Mouse (Mus musculus) heart, embryonic 12.5 days (tissue): ENCODE measurements around the gene Focad. TPM values are rescaled to one million over a fixed set of nuclear protein-coding genes. Genes with fewer than 3 reads are reported as not detected.
A peak's percentile ranks its signal among the peaks of the same experiment; 100 is the strongest.

ENCODE experiments used
- ATAC-seq: fragments of 200-750 bp; cut with Nextera tagmentation; 2 replicates; pipeline ENCODE4 v1.8.0; 2017; ENCODE audit warnings: moderate TSS enrichment, moderate library complexity; ENCODE audit not compliant: insufficient number of reproducible peaks, low FRiP score
- H3K27ac ChIP-seq: fragments of 300-500 bp; sonication (generic); 2 replicates; pipeline ENCODE4 v1.5.1; 2016; ENCODE audit warnings: mild to moderate bottlenecking, moderate library complexity; ENCODE audit not compliant: poor library complexity, severe bottlenecking
- H3K27me3 ChIP-seq: fragments of 300-500 bp; sonication (generic); replicated peaks from 2 replicates; pipeline ENCODE4 v1.6.1; 2016; ENCODE audit warnings: mild to moderate bottlenecking, moderate library complexity
- H3K36me3 ChIP-seq: fragments of 300-500 bp; sonication (generic); 2 replicates; pipeline ENCODE4 v1.6.1; 2016; ENCODE audit warnings: mild to moderate bottlenecking, moderate library complexity
- H3K4me1 ChIP-seq: fragments of 300-500 bp; sonication (generic); replicated peaks from 2 replicates; pipeline ENCODE4 v1.6.1; 2016; ENCODE audit warnings: mild to moderate bottlenecking
- H3K4me2 ChIP-seq: fragments of 300-500 bp; sonication (generic); 2 replicates; pipeline ENCODE4 v1.6.1; 2016; ENCODE audit warnings: mild to moderate bottlenecking, moderate library complexity
- H3K4me3 ChIP-seq: fragments of 300-500 bp; sonication (generic); 2 replicates; pipeline ENCODE4 v1.5.1; 2016; ENCODE audit warnings: mild to moderate bottlenecking
- H3K9ac ChIP-seq: fragments of 300-500 bp; sonication (generic); 2 replicates; pipeline ENCODE4 v1.6.1; 2016; ENCODE audit warnings: mild to moderate bottlenecking, moderate library complexity
- H3K9me3 ChIP-seq: fragments of 300-500 bp; sonication (generic); replicated peaks from 2 replicates; pipeline ENCODE4 v1.6.1; 2016; ENCODE audit warnings: mild to moderate bottlenecking, moderate library complexity
- WGBS: fragments of 180-500 bp; shearing (Covaris S2); methylation state at CpG from one replicate; pipeline ENCODE4 v1.1.7; 2016; 5-methylcytosine and 5-hydroxymethylcytosine counted together
- polyA plus RNA-seq: library from polyadenylated mRNA; unstranded; fragments of >200 nt; fragmentation: Nextera tagmentation; extraction: Ambion mirVana; gene quantifications from 2 replicates; pipeline ENCODE4 v1.2.1, GENCODE M21; 2016

Focad gene
- polyA plus RNA-seq, 1 experiment from 2014 or later = 11.2 TPM

- Histone ChIP-seq H3K27ac (no peak overlapping the region), H3K4me2 (no peak overlapping the region), H3K27me3 (no peaks in the 10 kb centered on the region), H3K36me3 (no peaks in the 10 kb centered on the region), H3K4me3 (no peak overlapping the region), H3K9ac (no peak overlapping the region), H3K9me3 (no peaks in the 10 kb centered on the region), H3K4me1 (no peaks in the 10 kb centered on the region)
- ATAC-seq = no peak
- 72% methylated on average over 5 of the region's 5 CpGs for WGBS
Observed at GRCm38 (mm10) chr4:88261349-88261748, 166.9 kb downstream of the Focad start.

GRCm38 (mm10) chr4:88264536-88264935, 170.1 kb downstream of the Focad start:
- ATAC-seq = no peak
- no peak overlapping the region for H3K9ac ChIP-seq
- no peak overlapping the region for H3K4me2 ChIP-seq
- no peaks in the 10 kb centered on the region for H3K9me3 ChIP-seq
- 90% methylated on average over 1 of the region's 1 CpGs for WGBS
- H3K27me3 ChIP-seq = no peaks in the 10 kb centered on the region
- H3K4me1 ChIP-seq = 0 out of 2 replicates have a peak, but pooled peaks cover 2% of the 10 kb centered on the region
- no peak overlapping the region for H3K27ac ChIP-seq
- H3K4me3 ChIP-seq = no peak overlapping the region
- no peaks in the 10 kb centered on the region for H3K36me3 ChIP-seq

GRCm38 (mm10) chr4:88270408-88271067, 176.1 kb downstream of the Focad start:
- 50% methylated on average over 7 of the region's 7 CpGs for WGBS
- Histone ChIP-seq H3K27me3 (no peaks in the 10 kb centered on the region), H3K9ac (no peak overlapping the region), H3K27ac (no peak overlapping the region), H3K4me1 (peaks cover 18% of the 10 kb centered on the region), H3K4me2 (no peak overlapping the region), H3K36me3 (no peaks in the 10 kb centered on the region), H3K9me3 (no peaks in the 10 kb centered on the region), H3K4me3 (no peak overlapping the region)
- no peak for ATAC-seq

- H3K27me3 ChIP-seq = no peaks in the 10 kb centered on the region
- no peaks in the 10 kb centered on the region for H3K9me3 ChIP-seq
- 0 out of 2 replicates have a peak overlapping the region, but pooled peaks have one; percentile 30 for H3K9ac ChIP-seq
- WGBS = 55% methylated on average over 6 of the region's 6 CpGs
- peaks cover 12% of the 10 kb centered on the region; the same call in 1 of the 2 replicates for H3K4me1 ChIP-seq
- H3K36me3 ChIP-seq = no peaks in the 10 kb centered on the region
- peak overlapping the region; percentile 33; the same call in 1 of the 2 replicates for H3K4me2 ChIP-seq
- no peak overlapping the region for H3K4me3 ChIP-seq
- ATAC-seq = 0 out of 2 replicates have a peak, but pooled peaks have one; percentile 33
- H3K27ac ChIP-seq = peak overlapping the region; percentile 38; the same call in 1 of the 2 replicates
Observed at GRCm38 (mm10) chr4:88275571-88276041, 181.2 kb downstream of the Focad start.

- Histone ChIP-seq H3K9me3 (no peaks in the 10 kb centered on the region), H3K4me3 (no peak overlapping the region), H3K4me2 (no peak overlapping the region), H3K27ac (0 out of 2 replicates have a peak overlapping the region, but pooled peaks have one; percentile 38), H3K4me1 (peaks cover 11% of the 10 kb centered on the region; the same call in 1 of the 2 replicates), H3K27me3 (no peaks in the 10 kb centered on the region), H3K9ac (0 out of 2 replicates have a peak overlapping the region, but pooled peaks have one; percentile 30), H3K36me3 (no peaks in the 10 kb centered on the region)
- 69% methylated on average over 4 of the region's 4 CpGs for WGBS
- ATAC-seq = no peak
Observed at GRCm38 (mm10) chr4:88276058-88276734, 181.8 kb downstream of the Focad start.

- Histone ChIP-seq H3K4me1 (peaks cover 8% of the 10 kb centered on the region; the same call in 1 of the 2 replicates), H3K4me2 (no peak overlapping the region), H3K36me3 (no peaks in the 10 kb centered on the region), H3K9ac (no peak overlapping the region), H3K4me3 (no peak overlapping the region), H3K27ac (no peak overlapping the region), H3K27me3 (no peaks in the 10 kb centered on the region), H3K9me3 (no peaks in the 10 kb centered on the region)
- ATAC-seq = no peak
- WGBS = 77% methylated on average over 2 of the region's 2 CpGs
Observed at GRCm38 (mm10) chr4:88278524-88278923, 184.1 kb downstream of the Focad start.

GRCm38 (mm10) chr4:88280536-88280935, 186.1 kb downstream of the Focad start:
- 88% methylated on average over 2 of the region's 2 CpGs for WGBS
- Histone ChIP-seq H3K9me3 (no peaks in the 10 kb centered on the region), H3K27me3 (no peaks in the 10 kb centered on the region), H3K4me1 (peaks cover 4% of the 10 kb centered on the region; the same call in 1 of the 2 replicates), H3K36me3 (no peaks in the 10 kb centered on the region), H3K27ac (no peak overlapping the region), H3K9ac (no peak overlapping the region), H3K4me3 (no peak overlapping the region), H3K4me2 (no peak overlapping the region)
- ATAC-seq = no peak

- Histone ChIP-seq H3K36me3 (no peaks in the 10 kb centered on the region), H3K9me3 (no peaks in the 10 kb centered on the region), H3K4me1 (peaks cover 3% of the 10 kb centered on the region; the same call in 1 of the 2 replicates), H3K4me3 (no peak overlapping the region), H3K9ac (no peak overlapping the region), H3K27me3 (no peaks in the 10 kb centered on the region), H3K27ac (no peak overlapping the region), H3K4me2 (no peak overlapping the region)
- no peak for ATAC-seq
- WGBS = 49% methylated on average over 6 of the region's 6 CpGs
Observed at GRCm38 (mm10) chr4:88295537-88295936, 201.1 kb downstream of the Focad start.

- Histone ChIP-seq H3K27me3 (no peaks in the 10 kb centered on the region), H3K36me3 (no peaks in the 10 kb centered on the region), H3K4me2 (no peak overlapping the region), H3K4me3 (no peak overlapping the region), H3K27ac (no peak overlapping the region), H3K9me3 (no peaks in the 10 kb centered on the region), H3K9ac (no peak overlapping the region), H3K4me1 (peaks cover 3% of the 10 kb centered on the region; the same call in 1 of the 2 replicates)
- WGBS = 80% methylated on average over 3 of the region's 3 CpGs
- ATAC-seq = no peak
Observed at GRCm38 (mm10) chr4:88299551-88299950, 205.1 kb downstream of the Focad start.

GRCm38 (mm10) chr4:88300832-88301621, 206.6 kb downstream of the Focad start:
- 79% methylated on average over 6 of the region's 6 CpGs for WGBS
- H3K4me3 ChIP-seq = no peak overlapping the region
- no peaks in the 10 kb centered on the region for H3K9me3 ChIP-seq
- H3K27ac ChIP-seq = no peak overlapping the region
- no peaks in the 10 kb centered on the region for H3K27me3 ChIP-seq
- no peak overlapping the region for H3K9ac ChIP-seq
- H3K4me1 ChIP-seq = no peaks in the 10 kb centered on the region
- H3K4me2 ChIP-seq = no peak overlapping the region
- ATAC-seq = no peak
- H3K36me3 ChIP-seq = no peaks in the 10 kb centered on the region

- H3K4me2 ChIP-seq = no peak overlapping the region
- no peaks in the 10 kb centered on the region for H3K36me3 ChIP-seq
- no peak overlapping the region for H3K4me3 ChIP-seq
- H3K4me1 ChIP-seq = no peaks in the 10 kb centered on the region
- no peaks in the 10 kb centered on the region for H3K27me3 ChIP-seq
- no peak for ATAC-seq
- no peaks in the 10 kb centered on the region for H3K9me3 ChIP-seq
- no peak overlapping the region for H3K27ac ChIP-seq
- no peak overlapping the region for H3K9ac ChIP-seq
Observed at GRCm38 (mm10) chr4:88302291-88302690, 207.9 kb downstream of the Focad start.
